Mouse (Mus musculus): ENCODE results near the gene Fbrsl1. TPM values are rescaled to one million over a fixed set of nuclear protein-coding genes. Genes with fewer than 3 reads are reported as not detected.

Gene Fbrsl1
- total RNA-seq (2014; fragmentation: Nextera tagmentation) (25.2 and 29.7 TPM in 2 replicates), total RNA-seq (2017) (9.5 and 12.6 TPM in 2 replicates)

- peak; percentile 77 for ATAC-seq (replicated peaks; ENCODE audit: poor library complexity, severe bottlenecking)
Observed at GRCm38 (mm10) chr5:110448436-110449134, at the start of gene Fbrsl1. Gene Fbrsl1 (minus strand): TSS chr5:110448503.

GRCm38 (mm10) chr5:110498071-110498470 is 49.8 kb upstream of the Fbrsl1 start:
- no peak for ATAC-seq (replicated peaks; ENCODE audit: poor library complexity, severe bottlenecking)

GRCm38 (mm10) chr5:110497556-110497955 is 49.3 kb upstream of the Fbrsl1 start:
- no peak for ATAC-seq (replicated peaks; ENCODE audit: poor library complexity, severe bottlenecking)

GRCm38 (mm10) chr5:110495051-110495450 is 46.7 kb upstream of the Fbrsl1 start:
- no peak for ATAC-seq (replicated peaks; ENCODE audit: poor library complexity, severe bottlenecking)

- no peak for ATAC-seq (replicated peaks; ENCODE audit: poor library complexity, severe bottlenecking)
Observed at GRCm38 (mm10) chr5:110494396-110494795, 46.1 kb upstream of the Fbrsl1 start.

- peak; percentile 96 for ATAC-seq (replicated peaks; ENCODE audit: poor library complexity, severe bottlenecking)
Observed at GRCm38 (mm10) chr5:110493785-110494184, 45.5 kb upstream of the Fbrsl1 start.

GRCm38 (mm10) chr5:110489639-110490038 is 41.3 kb upstream of the Fbrsl1 start:
- ATAC-seq (replicated peaks; ENCODE audit: poor library complexity, severe bottlenecking): no peak

- no peak for ATAC-seq (replicated peaks; ENCODE audit: poor library complexity, severe bottlenecking)
Observed at GRCm38 (mm10) chr5:110487943-110488342, 39.6 kb upstream of the Fbrsl1 start.

GRCm38 (mm10) chr5:110486674-110487334 is 38.5 kb upstream of the Fbrsl1 start:
- ATAC-seq (replicated peaks; ENCODE audit: poor library complexity, severe bottlenecking): no peak

- peak; percentile 37 for ATAC-seq (replicated peaks; ENCODE audit: poor library complexity, severe bottlenecking)
Observed at GRCm38 (mm10) chr5:110484711-110485110, 36.4 kb upstream of the Fbrsl1 start.

GRCm38 (mm10) chr5:110479228-110479627 is 30.9 kb upstream of the Fbrsl1 start:
- peak; percentile 89 for ATAC-seq (replicated peaks; ENCODE audit: poor library complexity, severe bottlenecking)

- ATAC-seq (replicated peaks; ENCODE audit: poor library complexity, severe bottlenecking): no peak
Observed at GRCm38 (mm10) chr5:110474156-110474555, 25.9 kb upstream of the Fbrsl1 start.

GRCm38 (mm10) chr5:110472834-110473233 is 24.5 kb upstream of the Fbrsl1 start:
- ATAC-seq (replicated peaks; ENCODE audit: poor library complexity, severe bottlenecking): no peak

GRCm38 (mm10) chr5:110471981-110472476 is 23.7 kb upstream of the Fbrsl1 start:
- ATAC-seq (replicated peaks; ENCODE audit: poor library complexity, severe bottlenecking): no peak

GRCm38 (mm10) chr5:110471285-110471684 is 23.0 kb upstream of the Fbrsl1 start:
- ATAC-seq (replicated peaks; ENCODE audit: poor library complexity, severe bottlenecking): peak; percentile 47; the same call in 1 of the 2 replicates

GRCm38 (mm10) chr5:110469227-110469925 is 21.1 kb upstream of the Fbrsl1 start:
- ATAC-seq (replicated peaks; ENCODE audit: poor library complexity, severe bottlenecking): no peak

- ATAC-seq (replicated peaks; ENCODE audit: poor library complexity, severe bottlenecking): no peak
Observed at GRCm38 (mm10) chr5:110468296-110468695, 20.0 kb upstream of the Fbrsl1 start.

GRCm38 (mm10) chr5:110467725-110468124 is 19.4 kb upstream of the Fbrsl1 start:
- ATAC-seq (replicated peaks; ENCODE audit: poor library complexity, severe bottlenecking): no peak

GRCm38 (mm10) chr5:110466531-110467424 is 18.5 kb upstream of the Fbrsl1 start:
- ATAC-seq (replicated peaks; ENCODE audit: poor library complexity, severe bottlenecking): no peak

GRCm38 (mm10) chr5:110462646-110463045 is 14.3 kb upstream of the Fbrsl1 start:
- no peak for ATAC-seq (replicated peaks; ENCODE audit: poor library complexity, severe bottlenecking)

Data from granulocyte monocyte progenitor cell, adult 5-6 weeks (primary cell).